Mouse (Mus musculus) limb, embryonic 13.5 days (tissue): ENCODE measurements around the gene Vwa2. TPM values are rescaled to one million over a fixed set of nuclear protein-coding genes. Genes with fewer than 3 reads are reported as not detected.

Experiments
- ATAC-seq: fragments of 200-750 bp; cut with Nextera tagmentation; 2 replicates; pipeline ENCODE4 v1.8.0; 2017; ENCODE audit warnings: low read depth, moderate number of reproducible peaks, moderate TSS enrichment; ENCODE audit not compliant: low FRiP score
- H3K27ac ChIP-seq: fragments of 300-500 bp; sonication (generic); 2 replicates; pipeline ENCODE4 v1.5.1; 2015; ENCODE audit warnings: inconsistent platforms, mild to moderate bottlenecking, moderate library complexity
- H3K27me3 ChIP-seq: fragments of 300-500 bp; sonication (generic); 2 replicates; pipeline ENCODE4 v1.6.1; 2015; ENCODE audit warnings: mild to moderate bottlenecking, inconsistent platforms
- H3K36me3 ChIP-seq: fragments of 300-500 bp; sonication (generic); 2 replicates; pipeline ENCODE4 v1.6.1; 2015; ENCODE audit warnings: inconsistent platforms, mild to moderate bottlenecking, moderate library complexity
- H3K4me1 ChIP-seq: fragments of 300-500 bp; sonication (generic); 2 replicates; pipeline ENCODE4 v1.6.1; 2015; ENCODE audit warnings: inconsistent platforms
- H3K4me2 ChIP-seq: fragments of 300-500 bp; sonication (generic); replicated peaks from 2 replicates; pipeline ENCODE4 v1.6.1; 2015; ENCODE audit warnings: inconsistent platforms, mild to moderate bottlenecking, moderate library complexity
- H3K4me3 ChIP-seq: fragments of 300-500 bp; sonication (generic); 2 replicates; pipeline ENCODE4 v1.5.1; 2015; ENCODE audit warnings: moderate library complexity, mild to moderate bottlenecking, inconsistent platforms
- H3K9ac ChIP-seq: fragments of 300-500 bp; sonication (generic); 2 replicates; pipeline ENCODE4 v1.6.1; 2015; ENCODE audit warnings: mild to moderate bottlenecking, inconsistent platforms
- H3K9me3 ChIP-seq: fragments of 300-500 bp; sonication (generic); 2 replicates; pipeline ENCODE4 v1.6.1; 2016; ENCODE audit warnings: inconsistent platforms
- WGBS: fragments of 180-500 bp; shearing (Covaris S2); methylation state at CpG from one replicate; pipeline ENCODE4 v1.1.7; 2015; 5-methylcytosine and 5-hydroxymethylcytosine counted together
- polyA plus RNA-seq: library from polyadenylated mRNA; unstranded; fragments of >200 nt; fragmentation: Nextera tagmentation; extraction: Ambion mirVana; gene quantifications from 2 replicates; pipeline ENCODE4 v1.2.1, GENCODE M21; 2015

Gene Vwa2
- polyA plus RNA-seq, 1 experiment from 2014 or later, result 4.8 TPM

DNA sequence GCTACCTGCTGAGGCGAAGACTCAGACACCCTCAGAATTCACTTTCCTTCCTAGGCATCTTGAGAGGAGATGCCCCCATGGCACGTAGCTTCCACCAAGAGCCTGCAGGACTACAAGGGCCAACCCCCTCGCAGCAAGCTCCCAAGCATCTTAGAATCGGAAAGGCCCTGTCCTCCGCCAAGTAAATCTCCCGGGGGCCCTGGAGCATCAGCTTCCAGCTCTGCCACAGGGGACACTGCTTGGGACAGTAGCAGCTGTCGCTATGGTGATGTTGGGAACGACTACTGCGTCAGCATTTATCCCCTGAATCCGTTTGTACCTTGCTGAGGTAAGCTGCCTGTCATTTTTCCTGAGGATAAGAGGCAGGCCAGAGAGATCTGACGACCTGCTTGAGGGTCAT, 36.5 kb downstream of the Vwa2 start:
- WGBS, result 62% methylated on average over 11 of the region's 11 CpGs
- Histone ChIP-seq H3K27ac (no peak overlapping the region), H3K9ac (no peak overlapping the region), H3K36me3 (peaks cover 6% of the 10 kb centered on the region; the same call in 1 of the 2 replicates), H3K4me3 (no peak overlapping the region), H3K4me2 (no peak overlapping the region), H3K27me3 (no peaks in the 10 kb centered on the region), H3K9me3 (peaks cover 7% of the 10 kb centered on the region; the same call in 1 of the 2 replicates), H3K4me1 (peaks cover 18% of the 10 kb centered on the region)
- ATAC-seq, result no peak

DNA sequence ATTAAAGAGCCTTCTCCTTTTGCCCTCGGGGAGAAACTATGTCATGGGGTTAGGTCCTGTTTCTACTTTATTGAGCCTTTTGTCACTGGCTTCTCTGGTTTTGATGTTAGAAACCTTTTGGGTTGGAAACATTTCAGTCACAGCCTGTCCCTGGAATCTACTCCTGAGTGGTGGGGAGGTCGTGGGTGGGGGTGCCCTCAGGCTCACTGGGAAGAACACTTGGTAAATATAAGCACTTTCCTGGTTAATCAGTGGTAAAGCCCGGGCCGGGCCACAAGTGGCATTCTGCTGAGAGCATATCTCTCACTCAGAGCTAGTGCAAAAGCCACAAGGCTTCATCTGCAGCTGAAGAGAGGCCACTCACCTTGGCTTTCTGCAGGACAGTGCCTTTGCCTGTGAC, 39.7 kb downstream of the Vwa2 start:
- Histone ChIP-seq H3K27ac (no peak overlapping the region), H3K36me3 (peaks cover 6% of the 10 kb centered on the region; the same call in 1 of the 2 replicates), H3K4me1 (peaks cover 9% of the 10 kb centered on the region), H3K9me3 (peaks cover 7% of the 10 kb centered on the region; the same call in 1 of the 2 replicates), H3K27me3 (no peaks in the 10 kb centered on the region), H3K4me2 (no peak overlapping the region), H3K9ac (no peak overlapping the region), H3K4me3 (no peak overlapping the region)
- WGBS, result 78% methylated on average over 4 of the region's 4 CpGs
- no peak for ATAC-seq

DNA sequence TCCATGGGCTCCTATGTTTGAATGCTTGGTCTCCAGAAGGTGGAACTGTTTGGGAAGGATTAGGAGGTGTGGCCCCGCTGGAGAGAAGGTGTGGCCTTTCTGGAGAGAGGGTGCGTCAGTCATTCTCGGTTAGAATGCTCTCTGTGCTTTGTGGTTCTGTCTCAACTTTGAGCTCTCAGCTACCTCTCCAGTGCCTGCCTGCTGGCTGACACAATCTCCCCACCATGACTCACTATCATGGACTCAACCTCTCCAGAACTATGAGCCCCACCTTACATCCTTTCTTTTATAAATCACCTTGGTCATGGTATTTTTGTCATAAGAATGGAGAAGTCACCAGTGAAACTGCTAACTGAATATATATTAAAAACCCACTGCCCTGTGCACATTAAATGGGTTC, 40.6 kb downstream of the Vwa2 start:
- no peak overlapping the region for H3K9ac ChIP-seq
- no peak overlapping the region for H3K4me3 ChIP-seq
- H3K4me2 ChIP-seq, result no peak overlapping the region
- no peak for ATAC-seq
- peaks cover 6% of the 10 kb centered on the region; the same call in 1 of the 2 replicates for H3K36me3 ChIP-seq
- no peak overlapping the region for H3K27ac ChIP-seq
- H3K27me3 ChIP-seq, result no peaks in the 10 kb centered on the region
- peaks cover 9% of the 10 kb centered on the region for H3K4me1 ChIP-seq
- H3K9me3 ChIP-seq, result peaks cover 7% of the 10 kb centered on the region; the same call in 1 of the 2 replicates
- WGBS, result 96% methylated on average over 3 of the region's 3 CpGs

DNA sequence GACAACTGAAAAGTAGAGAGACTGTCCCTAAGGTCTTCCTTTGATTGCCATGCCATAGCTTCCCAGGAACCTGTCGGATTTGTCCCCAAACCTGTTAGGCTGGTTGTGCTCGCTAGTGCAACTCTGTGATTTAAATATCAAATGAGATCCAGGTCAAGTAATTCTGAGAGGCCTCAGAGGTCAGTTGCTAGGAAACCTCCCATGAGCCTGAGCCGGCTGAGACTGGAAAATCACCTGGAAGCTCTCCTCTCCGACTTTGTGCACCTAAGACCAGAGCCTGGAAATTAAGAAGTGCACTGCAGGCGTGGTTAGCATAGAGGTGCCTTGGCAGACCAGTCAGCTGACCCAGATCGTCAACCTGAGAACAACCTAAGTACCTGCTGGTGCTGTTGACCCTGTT, 41.0 kb downstream of the Vwa2 start:
- Histone ChIP-seq H3K9me3 (peaks cover 7% of the 10 kb centered on the region; the same call in 1 of the 2 replicates), H3K4me1 (peaks cover 9% of the 10 kb centered on the region), H3K27ac (no peak overlapping the region), H3K27me3 (no peaks in the 10 kb centered on the region), H3K9ac (no peak overlapping the region), H3K36me3 (peaks cover 6% of the 10 kb centered on the region; the same call in 1 of the 2 replicates), H3K4me2 (no peak overlapping the region), H3K4me3 (no peak overlapping the region)
- 54% methylated on average over 6 of the region's 6 CpGs for WGBS
- ATAC-seq, result no peak

DNA sequence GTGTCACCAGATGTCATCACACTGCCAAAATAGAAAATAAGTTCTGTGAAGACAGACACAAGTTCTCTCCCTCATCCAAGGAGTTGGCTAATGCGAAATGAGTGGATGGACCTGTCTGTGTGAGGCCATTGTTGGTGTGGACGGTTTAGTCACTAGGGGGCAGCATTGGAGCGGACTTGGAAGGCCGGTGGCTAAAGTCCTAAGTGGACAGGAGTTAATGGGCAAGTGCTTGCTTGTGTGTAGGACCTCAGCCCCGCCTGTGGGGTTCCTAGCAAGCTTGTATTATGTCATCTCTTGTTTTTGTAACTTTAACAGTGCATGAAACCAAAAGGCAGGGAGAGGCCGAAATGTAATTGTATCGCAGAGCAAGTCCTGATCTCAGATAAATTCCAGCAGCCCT, 45.6 kb downstream of the Vwa2 start:
- Histone ChIP-seq H3K9ac (no peak overlapping the region), H3K9me3 (peaks cover under 1% of the 10 kb centered on the region; the same call in 1 of the 2 replicates), H3K36me3 (0 out of 2 replicates have a peak, but pooled peaks cover under 1% of the 10 kb centered on the region), H3K4me3 (no peak overlapping the region), H3K27me3 (no peaks in the 10 kb centered on the region), H3K4me1 (no peaks in the 10 kb centered on the region), H3K27ac (no peak overlapping the region), H3K4me2 (no peak overlapping the region)
- peak; percentile 68; the same call in 1 of the 2 replicates for ATAC-seq
- 24% methylated on average over 7 of the region's 7 CpGs for WGBS

DNA sequence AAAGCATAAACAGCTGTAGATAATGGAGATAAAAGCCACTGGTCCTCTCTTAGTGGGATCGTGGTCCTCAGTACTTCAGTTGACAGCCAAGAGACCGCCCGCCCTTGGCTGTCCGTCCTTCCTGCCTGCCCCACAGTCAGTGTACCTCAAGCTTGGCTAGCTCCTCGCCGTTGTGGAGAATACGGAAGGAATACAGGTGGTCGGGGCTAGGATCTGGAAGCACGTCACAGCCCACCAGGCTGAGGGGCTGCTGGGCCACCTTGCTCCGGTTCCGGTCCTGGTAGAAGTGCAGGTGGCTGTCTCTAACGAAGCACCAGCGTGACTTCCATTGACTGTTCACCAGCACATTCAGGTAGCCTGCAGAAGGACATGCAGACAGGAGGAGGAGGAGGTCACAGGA, 46.2 kb downstream of the Vwa2 start:
- H3K4me1 ChIP-seq, result no peaks in the 10 kb centered on the region
- H3K36me3 ChIP-seq, result no peaks in the 10 kb centered on the region
- no peak overlapping the region for H3K4me2 ChIP-seq
- ATAC-seq, result no peak
- H3K9ac ChIP-seq, result 0 out of 2 replicates have a peak overlapping the region, but pooled peaks have one; percentile 40
- no peak overlapping the region for H3K27ac ChIP-seq
- no peaks in the 10 kb centered on the region for H3K27me3 ChIP-seq
- no peak overlapping the region for H3K4me3 ChIP-seq
- WGBS, result 92% methylated on average over 13 of the region's 13 CpGs
- no peaks in the 10 kb centered on the region for H3K9me3 ChIP-seq

DNA sequence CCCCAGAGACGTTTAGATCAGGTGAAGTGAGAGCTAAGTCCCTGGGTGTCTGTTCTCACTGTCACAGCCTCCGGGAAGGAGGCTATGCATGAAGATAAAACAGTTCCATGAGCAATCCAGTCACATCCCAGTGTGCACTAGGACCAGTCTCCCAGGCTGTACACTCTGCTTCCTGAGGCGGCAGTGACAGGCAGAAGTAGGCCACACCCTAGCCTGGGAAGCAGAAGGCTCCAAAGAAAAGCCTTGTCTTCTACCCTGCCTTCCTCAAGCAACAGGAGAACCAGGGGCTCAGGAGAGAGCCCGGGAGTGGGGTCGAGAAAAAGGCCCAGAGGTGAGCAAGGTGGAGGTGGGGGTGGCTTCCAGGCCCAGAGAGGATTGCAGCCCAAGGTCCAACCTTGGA, 47.7 kb downstream of the Vwa2 start:
- H3K4me2 ChIP-seq, result no peak overlapping the region
- H3K36me3 ChIP-seq, result no peaks in the 10 kb centered on the region
- no peak overlapping the region for H3K4me3 ChIP-seq
- no peaks in the 10 kb centered on the region for H3K4me1 ChIP-seq
- no peak overlapping the region for H3K27ac ChIP-seq
- H3K9ac ChIP-seq, result no peak overlapping the region
- H3K27me3 ChIP-seq, result no peaks in the 10 kb centered on the region
- H3K9me3 ChIP-seq, result no peaks in the 10 kb centered on the region
- no peak for ATAC-seq
- WGBS, result 75% methylated on average over 5 of the region's 5 CpGs

DNA sequence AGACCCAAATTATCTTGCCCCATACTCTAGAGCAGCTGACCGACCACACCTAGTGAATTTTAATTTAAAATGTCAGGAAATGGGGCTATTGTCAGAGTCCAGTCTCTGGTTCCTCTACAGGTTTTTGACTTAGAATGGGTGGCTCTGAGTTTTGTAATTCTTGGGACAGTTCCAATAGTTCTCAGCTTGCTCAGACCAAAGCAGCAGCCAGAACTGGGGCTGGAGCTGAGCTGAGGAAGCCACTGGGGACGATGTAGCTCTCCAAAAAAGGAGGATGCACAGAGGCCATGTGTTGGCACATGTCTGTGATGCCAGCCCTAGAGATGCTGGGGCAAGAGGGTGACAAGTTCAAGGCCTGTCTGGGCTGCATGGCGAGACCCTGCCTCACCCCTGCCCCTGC, 55.3 kb downstream of the Vwa2 start:
- Histone ChIP-seq H3K36me3 (no peaks in the 10 kb centered on the region), H3K27ac (no peak overlapping the region), H3K27me3 (no peaks in the 10 kb centered on the region), H3K9me3 (no peaks in the 10 kb centered on the region), H3K9ac (no peak overlapping the region), H3K4me1 (peaks cover 3% of the 10 kb centered on the region; the same call in 1 of the 2 replicates), H3K4me3 (no peak overlapping the region), H3K4me2 (no peak overlapping the region)
- ATAC-seq, result no peak
- 72% methylated on average over 3 of the region's 3 CpGs for WGBS

DNA sequence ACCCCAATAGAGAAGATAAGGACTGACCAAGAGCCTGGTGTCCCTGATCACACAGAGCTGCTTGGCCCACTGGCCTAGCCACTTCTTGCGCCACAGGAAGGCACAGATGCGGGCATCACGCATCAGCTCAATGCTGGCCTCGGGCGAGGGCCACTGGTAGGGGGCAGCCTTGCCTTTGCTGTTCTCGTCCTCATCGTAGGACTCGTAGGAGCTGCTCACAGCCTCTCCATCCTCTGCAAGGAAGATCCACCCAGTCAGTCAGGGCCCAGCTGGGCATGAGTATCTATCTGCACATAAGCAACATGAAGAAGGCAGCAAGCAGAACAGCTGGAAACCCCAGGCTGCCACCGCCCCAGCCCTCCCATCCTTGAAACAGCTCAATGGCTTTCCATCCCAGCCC, 56.0 kb downstream of the Vwa2 start:
- Histone ChIP-seq H3K27ac (no peak overlapping the region), H3K9me3 (no peaks in the 10 kb centered on the region), H3K4me1 (peaks cover 3% of the 10 kb centered on the region; the same call in 1 of the 2 replicates), H3K4me3 (no peak overlapping the region), H3K9ac (no peak overlapping the region), H3K4me2 (no peak overlapping the region), H3K36me3 (no peaks in the 10 kb centered on the region), H3K27me3 (no peaks in the 10 kb centered on the region)
- ATAC-seq, result no peak
- WGBS, result 84% methylated on average over 9 of the region's 9 CpGs

DNA sequence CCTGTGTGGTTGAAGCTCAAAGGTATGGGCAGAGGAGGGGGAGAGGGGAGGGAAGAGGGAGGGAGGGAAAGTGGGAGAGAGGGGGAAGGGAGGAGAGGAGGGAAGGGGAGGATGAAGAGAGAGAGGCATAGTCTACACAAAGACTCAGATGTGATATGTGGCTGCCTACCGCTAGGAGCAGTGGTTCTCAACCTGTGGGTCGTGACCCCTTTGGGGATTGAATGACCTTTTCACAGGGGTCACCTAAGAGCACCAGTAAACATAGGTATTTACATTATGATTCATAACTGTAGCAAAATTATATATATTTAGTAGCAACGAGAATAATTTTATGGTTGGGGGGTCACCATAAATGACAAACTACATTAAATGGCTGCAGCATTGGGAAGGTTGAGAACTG, 59.8 kb downstream of the Vwa2 start:
- no peaks in the 10 kb centered on the region for H3K27me3 ChIP-seq
- WGBS, result 80% methylated on average over 3 of the region's 3 CpGs
- H3K36me3 ChIP-seq, result no peaks in the 10 kb centered on the region
- peaks cover 9% of the 10 kb centered on the region; the same call in 1 of the 2 replicates for H3K4me1 ChIP-seq
- H3K27ac ChIP-seq, result no peak overlapping the region
- no peak overlapping the region for H3K9ac ChIP-seq
- H3K4me3 ChIP-seq, result no peak overlapping the region
- no peak overlapping the region for H3K4me2 ChIP-seq
- no peak for ATAC-seq
- H3K9me3 ChIP-seq, result no peaks in the 10 kb centered on the region

DNA sequence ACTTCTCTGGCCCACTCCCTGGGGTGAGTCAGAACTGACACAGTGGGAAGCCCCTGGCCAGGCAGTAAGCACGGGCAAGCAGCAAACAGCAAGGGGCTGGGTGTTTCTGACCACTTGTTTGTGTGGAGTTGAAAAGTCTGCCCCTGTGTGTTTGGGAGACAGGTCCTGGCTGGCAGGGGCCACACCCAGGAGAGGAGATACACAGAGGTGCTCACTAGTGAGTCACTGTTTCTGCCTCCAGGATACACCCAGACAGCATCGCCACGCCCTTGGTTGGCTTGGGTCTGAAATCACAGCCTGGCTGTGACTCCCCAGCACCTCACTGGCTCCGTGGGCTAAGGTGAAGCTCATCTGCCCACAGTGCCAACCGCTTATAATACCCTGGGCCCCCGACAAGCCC, 61.1 kb downstream of the Vwa2 start:
- H3K27me3 ChIP-seq, result no peaks in the 10 kb centered on the region
- no peak for ATAC-seq
- 86% methylated on average over 6 of the region's 6 CpGs for WGBS
- no peaks in the 10 kb centered on the region for H3K36me3 ChIP-seq
- H3K27ac ChIP-seq, result no peak overlapping the region
- H3K9ac ChIP-seq, result no peak overlapping the region
- H3K4me1 ChIP-seq, result peaks cover 6% of the 10 kb centered on the region; the same call in 1 of the 2 replicates
- H3K4me2 ChIP-seq, result no peak overlapping the region
- H3K9me3 ChIP-seq, result no peaks in the 10 kb centered on the region
- no peak overlapping the region for H3K4me3 ChIP-seq

DNA sequence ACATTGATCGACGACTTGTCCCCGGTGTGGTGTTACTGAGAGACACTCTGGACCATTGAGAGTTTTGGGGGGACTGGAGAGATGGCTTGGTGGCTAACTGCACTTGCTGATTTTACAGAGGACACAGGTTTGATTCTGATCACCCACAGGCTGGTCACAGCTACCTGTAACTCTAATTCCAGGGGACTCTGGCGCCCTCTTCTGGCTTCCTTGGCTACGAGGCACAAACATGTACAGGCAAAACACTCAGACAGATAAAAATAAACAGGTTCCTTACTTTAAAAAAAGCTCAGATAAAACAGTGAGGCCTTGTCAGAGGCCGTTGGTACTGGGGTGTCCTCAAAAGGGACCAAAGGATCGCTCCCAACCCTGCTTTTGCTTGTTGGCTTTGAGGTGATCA, 61.7 kb downstream of the Vwa2 start:
- H3K9ac ChIP-seq, result no peak overlapping the region
- no peak overlapping the region for H3K4me3 ChIP-seq
- H3K27me3 ChIP-seq, result no peaks in the 10 kb centered on the region
- no peak overlapping the region for H3K27ac ChIP-seq
- H3K9me3 ChIP-seq, result no peaks in the 10 kb centered on the region
- 83% methylated on average over 7 of the region's 7 CpGs for WGBS
- H3K36me3 ChIP-seq, result no peaks in the 10 kb centered on the region
- peaks cover 6% of the 10 kb centered on the region; the same call in 1 of the 2 replicates for H3K4me1 ChIP-seq
- no peak for ATAC-seq
- H3K4me2 ChIP-seq, result no peak overlapping the region

DNA sequence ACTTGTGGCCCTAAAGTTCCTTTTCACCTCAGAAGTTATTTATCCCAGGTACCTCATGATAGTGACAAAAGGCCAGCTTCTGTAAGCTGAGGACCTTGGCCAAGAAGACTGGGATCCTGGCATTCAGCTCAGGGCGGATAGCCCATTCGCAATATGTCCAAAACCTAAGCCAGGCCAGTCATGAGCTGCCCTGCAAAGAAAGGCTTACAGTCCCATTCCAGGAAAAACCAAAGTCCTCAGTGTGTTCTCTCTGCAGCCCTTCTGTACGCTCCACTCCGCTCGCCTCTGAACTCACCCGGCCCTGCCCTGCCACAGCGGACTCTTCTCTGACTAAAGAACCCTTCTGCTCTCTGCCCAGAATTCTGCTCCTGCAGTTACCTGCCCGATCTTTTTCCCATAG, 62.2 kb downstream of the Vwa2 start:
- ATAC-seq, result no peak
- peaks cover 6% of the 10 kb centered on the region; the same call in 1 of the 2 replicates for H3K4me1 ChIP-seq
- WGBS, result 96% methylated on average over 8 of the region's 8 CpGs
- H3K4me3 ChIP-seq, result no peak overlapping the region
- H3K9ac ChIP-seq, result no peak overlapping the region
- H3K9me3 ChIP-seq, result no peaks in the 10 kb centered on the region
- H3K36me3 ChIP-seq, result no peaks in the 10 kb centered on the region
- H3K27ac ChIP-seq, result no peak overlapping the region
- H3K4me2 ChIP-seq, result no peak overlapping the region
- no peaks in the 10 kb centered on the region for H3K27me3 ChIP-seq
